Mouse (Mus musculus) olfactory bulb, adult 2 months (tissue): ENCODE data around the gene Phf6.

ENCODE experiments used
- CTCF ChIP-seq: fragments of 200-500 bp; IDR thresholded peaks from 2 replicates; pipeline ENCODE4 v1.5.1; 2012; ENCODE audit warnings: low read depth, mild to moderate bottlenecking, low read length, moderate library complexity; ENCODE audit not compliant: insufficient read depth
- POLR2A ChIP-seq: fragments of 200-500 bp; IDR thresholded peaks from 2 replicates; pipeline ENCODE4 v1.6.1; 2012; ENCODE audit warnings: mild to moderate bottlenecking, low read depth, low read length, moderate library complexity; ENCODE audit not compliant: insufficient read depth

DNA sequence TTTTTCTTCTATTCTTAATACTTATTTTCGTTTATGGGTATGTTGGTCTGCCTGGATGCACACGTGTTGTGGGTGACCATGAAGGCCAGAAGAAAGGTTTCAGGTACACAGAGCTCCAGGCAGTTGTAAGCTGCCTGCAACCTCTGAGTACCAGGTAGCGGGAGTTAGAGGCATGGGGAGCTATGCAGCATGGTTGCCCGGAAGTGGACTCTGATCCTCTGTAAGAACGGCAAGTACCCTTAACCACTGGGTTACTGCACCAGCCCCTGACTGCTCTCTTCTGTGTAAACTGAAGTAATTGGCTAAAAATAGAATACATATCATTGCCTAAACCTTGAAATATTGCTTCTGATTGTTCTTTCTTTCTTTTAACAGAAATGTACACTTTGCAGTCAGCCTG, 33.4 kb downstream of the Phf6 start:
- TF ChIP-seq CTCF (no peak), POLR2A (no peak)
